Mouse (Mus musculus) embryonic facial prominence, embryonic 11.5 days (tissue): ENCODE results near the gene Olfr1448. TPM values are rescaled to one million over a fixed set of nuclear protein-coding genes. Genes with fewer than 3 reads are reported as not detected.

Experiments used
- polyA plus RNA-seq: library from polyadenylated mRNA; unstranded; fragments of >200 nt; fragmentation: Nextera tagmentation; extraction: Ambion mirVana; gene quantifications from 2 replicates; pipeline ENCODE4 v1.2.1, GENCODE M21; 2014

Olfr1448 gene
- polyA plus RNA-seq, 1 experiment from 2014 or later: not detected

Other genes with a start within 250 kb of the Olfr1448 start
- gene Olfr1443, start 246.3 kb downstream of the Olfr1448 start, polyA plus RNA-seq: not detected in 2 replicates
- gene Keg1, start 228.6 kb downstream of the Olfr1448 start, polyA plus RNA-seq: not detected in 2 replicates
- gene Cntf, start 158.8 kb downstream of the Olfr1448 start, polyA plus RNA-seq: 0.22 and 0.77 TPM in 2 replicates
- gene Zfp91, start 128.3 kb downstream of the Olfr1448 start, polyA plus RNA-seq: 10.5 and 11.0 TPM in 2 replicates
- gene Lpxn, start 128.2 kb downstream of the Olfr1448 start, polyA plus RNA-seq: 0.77 and 0.80 TPM in 2 replicates
- gene Gm5244, start 77.7 kb downstream of the Olfr1448 start, polyA plus RNA-seq: not detected in 2 replicates
- gene Olfr1444, start 67.1 kb downstream of the Olfr1448 start, polyA plus RNA-seq: not detected in 2 replicates
- not detected in 2 replicates for gene Olfr1445, start 40.6 kb downstream of the Olfr1448 start, polyA plus RNA-seq
- not detected in 2 replicates for gene Olfr1446, start 30.9 kb downstream of the Olfr1448 start, polyA plus RNA-seq
- not detected in 2 replicates for gene Olfr1447, start 20.7 kb downstream of the Olfr1448 start, polyA plus RNA-seq
- gene Olfr1449, start 6.4 kb upstream of the Olfr1448 start, polyA plus RNA-seq: not detected in 2 replicates
- not detected in 2 replicates for gene Olfr1450, start 25.8 kb upstream of the Olfr1448 start, polyA plus RNA-seq
- not detected in 2 replicates for gene Olfr1451, start 70.6 kb upstream of the Olfr1448 start, polyA plus RNA-seq
- not detected in 2 replicates for gene Olfr1453, start 103.9 kb upstream of the Olfr1448 start, polyA plus RNA-seq
- gene Olfr1454, start 136.2 kb upstream of the Olfr1448 start, polyA plus RNA-seq: not detected in 2 replicates
- gene Olfr1457, start 173.5 kb upstream of the Olfr1448 start, polyA plus RNA-seq: not detected in 2 replicates
- gene Olfr1458, start 182.4 kb upstream of the Olfr1448 start, polyA plus RNA-seq: not detected in 2 replicates
- not detected in 2 replicates for gene Olfr1459, start 225.1 kb upstream of the Olfr1448 start, polyA plus RNA-seq
- not detected in 2 replicates for gene Olfr1461, start 238.6 kb upstream of the Olfr1448 start, polyA plus RNA-seq